Mouse (Mus musculus) lung, adult 2 months (tissue): ENCODE measurements around the gene Lsr.

Source experiments
- CTCF ChIP-seq: fragments of 200-500 bp; IDR thresholded peaks from 2 replicates; pipeline ENCODE4 v1.5.1; 2011; ENCODE audit warnings: mild to moderate bottlenecking, low read length, control low read depth; ENCODE audit not compliant: insufficient read depth
- POLR2A ChIP-seq: fragments of 200-500 bp; IDR thresholded peaks from 2 replicates; pipeline ENCODE4 v1.6.1; 2011; ENCODE audit warnings: low read depth, mild to moderate bottlenecking, control low read depth, low read length, borderline replicate concordance; ENCODE audit errors: extremely low read depth

GRCm38 (mm10) chr7:31017104-31017901 is 44.0 kb upstream of the Lsr start:
- TF ChIP-seq CTCF (no peak), POLR2A (no peak)
